19 mouse cellular contexts compared by ENCODE assay signal in genomic region chr2:27931130-27931529, GRCm38 (mm10). TPM values are rescaled to one million over a fixed set of nuclear protein-coding genes. Genes with fewer than 3 reads are reported as not detected.
A peak's percentile ranks its signal among the peaks of the same experiment; 100 is the strongest.
DNase-seq lines count a peak whose midpoint lies in the region; ATAC-seq and TF ChIP-seq lines count a peak whose summit lies in the region.
"Had no signal": no experiment of that assay in that cellular context is flagged by ENCODE, and none has a peak within 500 bp of the region (broad histone marks: within the 10 kb centered on the region; RNA-seq: fewer than 3 reads in every experiment).

No protein-coding gene starts in this region.

- H3K9me3 ChIP-seq in lung, embryonic 14.5 days (ENCODE audit: low read depth, low read length), result no peaks in the 10 kb centered on the region
- no peaks in the 10 kb centered on the region for H3K9me3 ChIP-seq in lung, embryonic 16.5 days (ENCODE audit: control insufficient read depth, low read length)
- H3K9me3 ChIP-seq in hindbrain, embryonic 13.5 days, result no peaks in the 10 kb centered on the region
- H3K9me3 ChIP-seq: hindbrain, embryonic 15.5 days; liver, embryonic 12.5 days; megakaryocyte, embryonic 14.5 days had no signal

- no peaks in the 10 kb centered on the region for H3K27me3 ChIP-seq in lung, embryonic 14.5 days (ENCODE audit: insufficient read depth, low read length)
- no peaks in the 10 kb centered on the region for H3K27me3 ChIP-seq in lung, embryonic 16.5 days (ENCODE audit: control insufficient read depth, insufficient read depth, low read depth, low read length)
- H3K27me3 ChIP-seq in hindbrain, embryonic 13.5 days, result no peaks in the 10 kb centered on the region
- H3K27me3 ChIP-seq: hindbrain, embryonic 15.5 days; liver, embryonic 12.5 days; Patski had no signal

- H3K36me3 ChIP-seq in lung, embryonic 14.5 days (ENCODE audit: insufficient read depth), result peaks cover 45% of the 10 kb centered on the region; the same call in 1 of the 2 replicates
- peaks cover 2% of the 10 kb centered on the region; the same call in 1 of the 2 replicates for H3K36me3 ChIP-seq in lung, embryonic 16.5 days (ENCODE audit: control insufficient read depth, insufficient read depth, low read length)
- no peaks in the 10 kb centered on the region for H3K36me3 ChIP-seq in hindbrain, embryonic 13.5 days
- H3K36me3 ChIP-seq: hindbrain, embryonic 15.5 days; liver, embryonic 12.5 days had no signal

- TF ChIP-seq POLR2A in lung, adult 2 months (IDR thresholded peaks at IDR 0.05; ENCODE audit: borderline replicate concordance, extremely low read depth, low read depth, low read length), result no peak

- H3K4me3 ChIP-seq in gastrocnemius, adult 2 months, result no peak overlapping the region
- no peak overlapping the region for H3K4me3 ChIP-seq in lung, embryonic 14.5 days (ENCODE audit: low read depth, low read length)
- H3K4me3 ChIP-seq in lung, adult 2 months (replicated peaks; ENCODE audit: extremely low read depth, low read depth, low read length), result no peak overlapping the region
- H3K4me3 ChIP-seq in lung, embryonic 16.5 days (ENCODE audit: low read length), result no peak overlapping the region
- H3K4me3 ChIP-seq in hindbrain, embryonic 13.5 days, result no peak overlapping the region
- H3K4me3 ChIP-seq: erythroblast, embryonic 14.5 days; hindbrain, embryonic 15.5 days; liver, embryonic 12.5 days; megakaryocyte, embryonic 14.5 days had no signal

- H3K4me2 ChIP-seq in lung, embryonic 14.5 days, result no peak overlapping the region
- no peak overlapping the region for H3K4me2 ChIP-seq in lung, embryonic 16.5 days (ENCODE audit: low read depth, low read length)
- H3K4me2 ChIP-seq in hindbrain, embryonic 13.5 days, result no peak overlapping the region
- H3K4me2 ChIP-seq: hindbrain, embryonic 15.5 days; liver, embryonic 12.5 days had no signal

- ATAC-seq in lung, embryonic 14.5 days (ENCODE audit: insufficient read depth), result no peak
- ATAC-seq in lung, embryonic 16.5 days (ENCODE audit: low read depth), result peak; percentile 39
- no peak for ATAC-seq in hindbrain, embryonic 13.5 days (ENCODE audit: low FRiP score)
- ATAC-seq: liver, embryonic 12.5 days had no signal

- peaks cover 37% of the 10 kb centered on the region for H3K4me1 ChIP-seq in lung, embryonic 14.5 days (ENCODE audit: insufficient read depth)
- peaks cover 11% of the 10 kb centered on the region for H3K4me1 ChIP-seq in lung, adult 2 months (ENCODE audit: control insufficient read depth, insufficient read depth, low read length)
- peaks cover 57% of the 10 kb centered on the region for H3K4me1 ChIP-seq in lung, embryonic 16.5 days (replicated peaks; ENCODE audit: control insufficient read depth, insufficient read depth, low read length)
- H3K4me1 ChIP-seq in hindbrain, embryonic 13.5 days (replicated peaks), result peaks cover 40% of the 10 kb centered on the region

- peak overlapping the region; percentile 46 for H3K27ac ChIP-seq in gastrocnemius, adult 2 months
- peak overlapping the region; percentile 64 for H3K27ac ChIP-seq in lung, embryonic 14.5 days (ENCODE audit: low read depth)
- peak overlapping the region; percentile 48 for H3K27ac ChIP-seq in lung, embryonic 16.5 days (ENCODE audit: low read length)
- no peak overlapping the region for H3K27ac ChIP-seq in hindbrain, embryonic 13.5 days
- H3K27ac ChIP-seq: liver, embryonic 12.5 days had no signal

- DNase-seq in gastrocnemius, adult 2 months, result no peak
- no peak for DNase-seq in gastrocnemius, postnatal 36 days
- DNase-seq in lung, embryonic 14.5 days, result peak; percentile 75
- no peak for DNase-seq in lung, adult 2 months
- no peak for DNase-seq in adrenal gland, postnatal 10 days
- DNase-seq in left cerebral cortex, postnatal 10 days (ENCODE audit: extremely low spot score in 1 of 2, low spot score in 2 of 2), result no peak
- DNase-seq: cerebellum, adult 11-12 months; heart, postnatal 10 days; layer of hippocampus, postnatal 36 days; right cerebral cortex, postnatal 14 days; thymus, adult 2 months had no signal

- intact Hi-C loops in gastrocnemius, adult 2 months (cut with DNase I), result no loop called here
- intact Hi-C loops in gastrocnemius, postnatal 36 days (cut with DNase I), result no loop called here
- intact Hi-C loops in left cerebral cortex, postnatal 10 days (cut with DNase I), result loop anchor here (2.0 kb wide), 1 partner anchor 44 kb away; no protein-coding TSS in a partner anchor

- no peak overlapping the region for H3K9ac ChIP-seq in lung, embryonic 14.5 days
- H3K9ac ChIP-seq in lung, embryonic 16.5 days (ENCODE audit: low read length), result no peak overlapping the region
- H3K9ac ChIP-seq in hindbrain, embryonic 13.5 days, result no peak overlapping the region
- H3K9ac ChIP-seq: hindbrain, embryonic 15.5 days; liver, embryonic 12.5 days had no signal

- TF ChIP-seq CTCF in gastrocnemius, adult 2 months (IDR thresholded peaks at IDR 0.05), result no peak
- no peak for TF ChIP-seq CTCF in lung, embryonic 14.5 days (IDR thresholded peaks at IDR 0.05; ENCODE audit: low read depth)
- no peak for TF ChIP-seq CTCF in lung, adult 2 months (IDR thresholded peaks at IDR 0.05; ENCODE audit: insufficient read depth, low read length)

- WGBS in lung, embryonic 14.5 days, result 52% methylated on average over 6 of the region's 6 CpGs
- WGBS in lung, adult 2 months, result 41% methylated on average over 6 of the region's 6 CpGs
- WGBS in lung, embryonic 16.5 days, result 41% methylated on average over 6 of the region's 6 CpGs
- 83% methylated on average over 6 of the region's 6 CpGs for WGBS in hindbrain, embryonic 13.5 days

RNA-seq across cellular contexts. Expression of gene Col5a1, which starts 44.9 kb away (rescaled TPM):
- total RNA-seq in gastrocnemius, adult 2 months (2021), result 10 to 100 TPM; 15.9 to 20.9 TPM
- 10 to 100 TPM; 35.4 to 46.1 TPM for total RNA-seq in gastrocnemius, postnatal 36 days (2021)
- polyA plus RNA-seq in lung, embryonic 14.5 days (2014; fragmentation: Nextera tagmentation; extraction: Ambion mirVana), result 81.7 and 83.2 TPM in 2 replicates
- polyA plus RNA-seq in lung, adult 2 months (2012; rRNA removed), result 18.5 and 18.8 TPM in 2 replicates
- 66.2 and 69.5 TPM in 2 replicates for polyA plus RNA-seq in lung, embryonic 16.5 days (2015; fragmentation: Nextera tagmentation; extraction: Ambion mirVana)
- 15.4 and 16.3 TPM in 2 replicates for polyA plus RNA-seq in hindbrain, embryonic 13.5 days (2015; fragmentation: Nextera tagmentation; extraction: Ambion mirVana)
- 100 to 1,000 TPM; 101 to 110 TPM for total RNA-seq in adrenal gland, postnatal 10 days (2021)
- 10 to 100 TPM; 10.4 to 13.1 TPM for total RNA-seq in left cerebral cortex, postnatal 10 days (2021)
- total RNA-seq: granulocyte monocyte progenitor cell, adult 5-6 weeks had no signal
